Mouse (Mus musculus) forebrain, embryonic 15.5 days (tissue): Measurements from ENCODE around the gene Emx1. TPM values are rescaled to one million over a fixed set of nuclear protein-coding genes. Genes with fewer than 3 reads are reported as not detected.

Experiments used
- ATAC-seq: fragments of 200-750 bp; cut with Nextera tagmentation; replicated peaks from 2 replicates; pipeline ENCODE4 v1.8.0; 2017; ENCODE audit warnings: mild to moderate bottlenecking, moderate TSS enrichment, moderate library complexity
- H3K27ac ChIP-seq: fragments of 300-500 bp; sonication (generic); replicated peaks from 2 replicates; pipeline ENCODE4 v1.5.1; 2015; ENCODE audit warnings: mild to moderate bottlenecking, inconsistent platforms
- H3K27me3 ChIP-seq: fragments of 300-500 bp; sonication (generic); 2 replicates; pipeline ENCODE4 v1.6.1; 2015; ENCODE audit warnings: inconsistent platforms
- H3K36me3 ChIP-seq: fragments of 300-500 bp; sonication (generic); 2 replicates; pipeline ENCODE4 v1.6.1; 2015; ENCODE audit warnings: mild to moderate bottlenecking, inconsistent platforms
- H3K4me1 ChIP-seq: fragments of 300-500 bp; sonication (generic); 2 replicates; pipeline ENCODE4 v1.6.1; 2015; ENCODE audit warnings: inconsistent platforms
- H3K4me2 ChIP-seq: fragments of 300-500 bp; sonication (generic); replicated peaks from 2 replicates; pipeline ENCODE4 v1.6.1; 2015; ENCODE audit warnings: mild to moderate bottlenecking, inconsistent platforms
- H3K4me3 ChIP-seq: fragments of 300-500 bp; sonication (generic); 2 replicates; pipeline ENCODE4 v1.5.1; 2015; ENCODE audit warnings: mild to moderate bottlenecking, inconsistent platforms
- H3K9ac ChIP-seq: fragments of 300-500 bp; sonication (generic); replicated peaks from 2 replicates; pipeline ENCODE4 v1.6.1; 2015; ENCODE audit warnings: mild to moderate bottlenecking, inconsistent platforms
- H3K9me3 ChIP-seq: fragments of 300-500 bp; sonication (generic); 2 replicates; pipeline ENCODE4 v1.6.1; 2016; ENCODE audit warnings: inconsistent platforms
- WGBS: fragments of 180-500 bp; shearing (Covaris S2); methylation state at CpG from one replicate; pipeline ENCODE4 v1.1.7; 2015; ENCODE audit warnings: mixed read lengths; 5-methylcytosine and 5-hydroxymethylcytosine counted together
- polyA plus RNA-seq: library from polyadenylated mRNA; unstranded; fragments of >200 nt; fragmentation: Nextera tagmentation; extraction: Ambion mirVana; gene quantifications from 2 replicates; pipeline ENCODE4 v1.2.1, GENCODE M21; 2015

Emx1 gene
- polyA plus RNA-seq, 1 experiment from 2014 or later, result 68.9 TPM

DNA sequence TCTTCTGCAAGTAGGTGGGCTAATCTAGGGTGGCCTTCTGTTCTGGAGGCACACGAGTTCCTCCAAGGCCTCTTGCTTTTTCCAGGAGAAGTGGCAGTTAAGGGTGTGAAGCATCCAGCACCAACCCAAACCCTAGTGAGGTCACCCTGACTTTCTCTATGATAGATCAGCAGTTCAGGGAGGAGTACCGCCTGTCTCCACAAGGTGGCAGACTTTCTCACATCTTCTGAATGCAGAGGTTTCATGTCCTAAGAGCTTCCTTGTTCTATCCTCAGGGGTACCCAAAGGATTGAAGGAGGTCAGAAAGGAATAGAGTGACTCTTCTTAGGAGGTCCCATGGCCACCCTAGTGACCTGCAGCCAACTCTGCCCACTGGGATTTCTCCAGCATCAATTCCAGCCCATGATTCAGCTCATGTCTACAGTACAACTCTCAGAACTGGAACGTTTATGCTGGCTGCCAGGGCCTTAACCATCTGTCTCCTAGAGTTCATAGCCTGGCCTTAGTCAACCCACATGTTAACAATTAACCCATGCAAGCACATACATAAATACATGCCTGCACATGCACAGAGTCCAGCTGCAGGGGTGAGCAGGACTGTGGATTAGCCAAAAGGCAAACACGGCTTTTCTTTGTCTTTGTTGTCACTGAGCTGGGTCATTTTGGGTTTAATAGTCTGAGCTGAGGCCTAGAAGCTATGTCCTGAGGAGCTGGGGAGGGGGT, 26.9 kb upstream of the Emx1 start:
- ATAC-seq, result peak; percentile 17; the same call in 1 of the 2 replicates
- no peaks in the 10 kb centered on the region for H3K27me3 ChIP-seq
- no peak overlapping the region for H3K27ac ChIP-seq
- no peaks in the 10 kb centered on the region for H3K9me3 ChIP-seq
- H3K9ac ChIP-seq, result no peak overlapping the region
- no peak overlapping the region for H3K4me3 ChIP-seq
- H3K4me2 ChIP-seq, result no peak overlapping the region
- no peaks in the 10 kb centered on the region for H3K36me3 ChIP-seq
- 35% methylated on average over 4 of the region's 4 CpGs for WGBS
- H3K4me1 ChIP-seq, result peaks cover 9% of the 10 kb centered on the region

DNA sequence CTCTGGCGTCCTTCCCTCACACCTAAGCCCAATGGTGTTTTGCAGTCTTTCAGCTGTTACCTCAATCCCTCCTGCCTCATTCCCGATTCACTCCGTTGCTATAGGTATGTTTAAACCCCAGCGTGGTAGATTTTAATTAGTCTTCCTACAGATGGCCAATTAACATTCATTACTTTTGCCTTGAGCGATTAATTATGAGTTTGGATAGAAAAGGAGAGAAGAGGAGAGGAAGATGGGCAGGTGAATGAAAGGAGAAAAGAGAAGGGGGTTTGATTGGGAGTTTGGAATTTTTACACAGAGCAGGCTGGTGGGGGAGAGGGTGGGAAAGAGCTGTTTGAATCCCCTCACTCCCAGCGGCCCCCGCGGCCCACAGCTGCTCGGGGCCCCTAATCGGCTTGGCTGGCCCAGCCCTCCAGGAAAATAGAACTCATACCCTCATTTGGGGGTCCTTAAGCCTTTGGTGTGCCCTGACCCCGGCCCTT, 21.8 kb upstream of the Emx1 start:
- H3K27ac ChIP-seq, result peak overlapping the region; percentile 77
- no peaks in the 10 kb centered on the region for H3K9me3 ChIP-seq
- H3K27me3 ChIP-seq, result no peaks in the 10 kb centered on the region
- 6% methylated on average over 11 of the region's 11 CpGs for WGBS
- H3K9ac ChIP-seq, result peak overlapping the region; percentile 33
- peak overlapping the region; percentile 45 for H3K4me2 ChIP-seq
- peaks cover 15% of the 10 kb centered on the region for H3K4me1 ChIP-seq
- H3K36me3 ChIP-seq, result no peaks in the 10 kb centered on the region
- H3K4me3 ChIP-seq, result peak overlapping the region; percentile 24
- ATAC-seq, result peak; percentile 80

DNA sequence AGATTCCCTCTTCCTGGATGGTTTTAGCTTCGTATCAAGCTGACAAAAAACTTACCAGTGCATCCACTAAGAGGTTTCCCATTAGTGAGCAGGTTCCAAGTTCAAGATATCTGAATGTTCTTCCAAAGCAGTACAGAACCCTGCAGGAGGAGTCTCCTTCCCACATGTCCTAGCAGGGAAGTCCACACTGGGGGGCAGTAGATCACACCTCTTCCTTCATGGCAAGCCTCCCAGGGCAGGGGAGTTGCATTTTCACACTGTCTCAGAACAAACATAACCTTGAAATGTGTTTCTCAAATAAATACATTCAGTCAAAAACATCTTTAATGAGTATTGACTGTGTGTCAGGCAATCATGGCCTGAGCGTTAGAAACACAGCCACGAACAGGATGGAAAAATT, 7.7 kb upstream of the Emx1 start:
- no peaks in the 10 kb centered on the region for H3K9me3 ChIP-seq
- no peak overlapping the region for H3K4me3 ChIP-seq
- H3K36me3 ChIP-seq, result no peaks in the 10 kb centered on the region
- no peaks in the 10 kb centered on the region for H3K4me1 ChIP-seq
- 75% methylated on average over 3 of the region's 3 CpGs for WGBS
- H3K9ac ChIP-seq, result no peak overlapping the region
- no peak overlapping the region for H3K27ac ChIP-seq
- H3K4me2 ChIP-seq, result no peak overlapping the region
- no peaks in the 10 kb centered on the region for H3K27me3 ChIP-seq
- ATAC-seq, result no peak

DNA sequence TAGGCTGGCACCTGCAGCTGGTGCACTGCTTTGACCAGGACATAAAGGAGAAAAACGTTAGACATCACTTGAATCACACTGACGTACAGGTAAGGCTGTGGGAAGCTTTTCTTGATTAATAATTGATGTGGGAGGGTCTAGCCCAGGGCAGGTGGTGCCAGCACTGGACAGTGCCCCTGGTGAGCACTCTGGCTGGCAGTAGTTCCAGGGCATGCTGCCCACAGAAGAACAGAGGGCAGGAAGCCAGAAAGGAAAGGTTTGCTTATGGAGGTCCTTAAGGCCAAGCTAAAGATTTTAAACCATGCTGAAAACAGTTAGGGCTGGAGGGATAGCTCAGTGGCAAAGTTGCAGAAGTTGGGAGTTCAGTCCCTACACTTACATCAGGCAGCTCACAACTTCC, 7.2 kb upstream of the Emx1 start:
- Histone ChIP-seq H3K27me3 (no peaks in the 10 kb centered on the region), H3K9ac (no peak overlapping the region), H3K4me2 (no peak overlapping the region), H3K27ac (no peak overlapping the region), H3K4me3 (no peak overlapping the region), H3K4me1 (no peaks in the 10 kb centered on the region), H3K9me3 (no peaks in the 10 kb centered on the region), H3K36me3 (no peaks in the 10 kb centered on the region)
- 58% methylated on average over 2 of the region's 2 CpGs for WGBS
- no peak for ATAC-seq

DNA sequence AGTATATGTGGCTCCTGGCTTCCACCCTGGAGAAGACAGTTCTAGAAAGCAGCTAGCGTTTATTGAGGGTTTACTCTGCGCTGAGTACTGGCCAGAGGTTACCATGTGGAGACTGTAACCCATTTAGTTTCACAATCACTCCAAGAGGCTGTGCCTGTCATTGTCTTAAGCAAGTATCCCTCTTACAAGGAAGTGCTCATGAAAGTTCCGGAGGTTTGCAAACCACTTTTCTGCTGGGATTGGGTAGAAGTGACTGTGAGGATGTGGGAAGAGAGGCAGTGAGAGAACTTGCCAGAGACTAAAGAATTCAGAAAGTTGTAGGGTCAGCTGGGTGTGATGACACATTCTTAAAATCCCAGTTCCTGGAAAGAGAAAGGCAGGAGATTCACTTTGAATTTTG, 3.3 kb upstream of the Emx1 start:
- Histone ChIP-seq H3K9ac (no peak overlapping the region), H3K36me3 (no peaks in the 10 kb centered on the region), H3K4me1 (peaks cover 33% of the 10 kb centered on the region), H3K9me3 (no peaks in the 10 kb centered on the region), H3K27ac (no peak overlapping the region), H3K4me2 (no peak overlapping the region), H3K27me3 (no peaks in the 10 kb centered on the region), H3K4me3 (no peak overlapping the region)
- ATAC-seq, result no peak
- 60% methylated on average over 3 of the region's 3 CpGs for WGBS

DNA sequence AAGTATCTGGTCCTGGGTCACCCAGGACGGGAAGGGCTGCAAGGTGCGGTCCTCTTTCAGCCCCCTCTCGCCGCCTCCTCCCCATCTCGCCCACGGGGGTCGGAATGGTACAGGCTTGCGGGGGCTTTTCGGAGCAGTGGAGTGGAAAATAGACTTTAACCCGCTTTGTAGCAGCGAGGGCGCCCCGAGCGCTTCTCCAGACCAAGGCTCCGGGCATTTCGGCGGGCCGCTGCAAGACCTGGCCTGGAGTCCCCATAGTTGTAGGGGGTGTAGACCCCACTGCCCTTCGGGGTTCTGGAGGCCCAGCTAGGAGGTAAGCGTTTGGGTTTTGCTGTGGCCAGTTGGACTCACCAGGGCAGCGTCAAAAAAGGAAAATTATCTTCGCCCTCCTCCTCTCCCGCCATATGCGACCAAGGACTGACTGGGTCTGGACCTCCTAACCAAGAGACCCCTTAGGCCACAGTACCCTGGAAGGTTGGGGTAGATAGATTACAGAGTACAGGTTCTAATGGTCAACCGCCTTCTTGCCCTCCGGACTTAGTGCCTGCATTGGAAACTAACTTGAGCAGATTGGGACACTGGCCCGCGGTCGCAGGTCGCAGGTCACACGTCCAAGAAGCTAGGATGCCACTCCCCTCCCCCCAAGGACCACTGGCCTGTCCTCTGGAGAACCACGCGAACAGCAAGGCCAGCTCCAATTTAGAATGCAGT, 1.1 kb upstream of the Emx1 start:
- WGBS, result 4% methylated on average over 33 of the region's 33 CpGs
- Histone ChIP-seq H3K4me3 (peak overlapping the region; percentile 58), H3K9me3 (no peaks in the 10 kb centered on the region), H3K4me1 (peaks cover 48% of the 10 kb centered on the region), H3K4me2 (peak overlapping the region; percentile 54), H3K27me3 (no peaks in the 10 kb centered on the region), H3K9ac (peak overlapping the region; percentile 72; the same call in 1 of the 2 replicates), H3K27ac (no peak overlapping the region; the same call in 1 of the 2 replicates), H3K36me3 (no peaks in the 10 kb centered on the region)
- ATAC-seq, result no peak

DNA sequence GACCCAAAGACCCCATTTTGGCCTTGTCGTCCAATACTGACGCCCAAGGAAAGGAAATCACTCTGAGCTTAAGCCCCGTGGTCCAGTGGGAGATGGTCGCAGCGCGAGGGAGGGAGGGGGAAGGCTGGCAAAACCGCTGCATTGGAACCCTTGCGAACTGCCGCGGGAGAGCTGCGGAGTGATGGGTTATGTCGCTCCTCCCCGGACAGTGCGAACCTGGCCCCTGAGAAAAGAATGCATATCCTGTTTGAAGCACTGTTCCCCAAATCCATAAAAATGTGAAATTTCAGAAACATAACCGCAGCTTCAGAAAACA, 536 bp upstream of the Emx1 start:
- Histone ChIP-seq H3K36me3 (no peaks in the 10 kb centered on the region), H3K4me1 (peaks cover 53% of the 10 kb centered on the region), H3K9ac (peak overlapping the region; percentile 72), H3K9me3 (no peaks in the 10 kb centered on the region), H3K4me2 (peak overlapping the region; percentile 54), H3K27me3 (no peaks in the 10 kb centered on the region), H3K4me3 (peak overlapping the region; percentile 58), H3K27ac (peak overlapping the region; percentile 86; the same call in 1 of the 2 replicates)
- WGBS, result 3% methylated on average over 15 of the region's 15 CpGs
- no peak for ATAC-seq

DNA sequence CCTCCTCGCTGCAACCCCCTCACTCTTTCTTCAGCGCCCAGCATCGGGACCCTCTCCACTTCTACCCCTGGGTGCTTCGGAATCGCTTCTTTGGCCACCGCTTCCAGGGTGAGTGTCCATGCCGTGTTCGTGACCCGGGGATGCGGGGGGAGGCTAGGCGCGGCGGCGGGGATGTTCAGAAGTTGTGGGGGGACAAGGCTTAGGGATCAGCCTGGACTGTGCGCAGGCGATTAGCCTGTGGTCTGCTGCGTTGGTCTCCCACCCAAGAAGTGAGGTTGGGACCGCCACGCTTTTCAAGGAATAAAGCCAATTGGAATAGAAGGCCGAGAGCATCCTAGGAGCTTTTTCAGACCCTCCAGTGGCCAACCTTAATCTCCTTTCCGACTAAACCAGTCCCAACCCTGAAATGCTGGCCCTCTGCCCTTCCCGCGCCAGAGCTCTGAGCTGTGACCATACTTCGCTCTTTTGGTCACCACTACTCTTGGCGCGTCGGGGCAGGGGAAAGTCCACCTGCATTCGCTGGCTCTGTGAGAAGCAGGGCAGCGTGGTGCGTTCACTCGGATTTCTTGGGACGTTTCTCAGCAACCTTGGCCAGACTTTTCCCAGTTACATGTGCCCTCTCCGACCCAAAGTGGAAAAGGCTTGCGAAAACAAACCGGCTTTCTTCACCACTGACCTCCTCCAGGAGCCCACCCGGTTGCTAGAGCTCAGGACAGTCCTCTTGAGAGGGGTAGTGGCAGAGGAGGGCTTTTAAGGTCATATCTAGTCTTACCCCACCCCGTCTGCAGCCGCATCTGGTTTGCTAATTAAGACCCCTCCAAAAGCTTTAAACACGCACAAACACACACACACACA, 1.2 kb downstream of the Emx1 start:
- H3K4me1 ChIP-seq, result peaks cover 70% of the 10 kb centered on the region
- peak overlapping the region; percentile 54 for H3K4me2 ChIP-seq
- H3K9ac ChIP-seq, result peak overlapping the region; percentile 72
- peak overlapping the region; percentile 86 for H3K27ac ChIP-seq
- peak overlapping the region; percentile 58 for H3K4me3 ChIP-seq
- H3K9me3 ChIP-seq, result no peaks in the 10 kb centered on the region
- peaks cover 8% of the 10 kb centered on the region for H3K27me3 ChIP-seq
- H3K36me3 ChIP-seq, result no peaks in the 10 kb centered on the region
- no peak for ATAC-seq
- under 1% methylated on average over 39 of the region's 39 CpGs for WGBS

DNA sequence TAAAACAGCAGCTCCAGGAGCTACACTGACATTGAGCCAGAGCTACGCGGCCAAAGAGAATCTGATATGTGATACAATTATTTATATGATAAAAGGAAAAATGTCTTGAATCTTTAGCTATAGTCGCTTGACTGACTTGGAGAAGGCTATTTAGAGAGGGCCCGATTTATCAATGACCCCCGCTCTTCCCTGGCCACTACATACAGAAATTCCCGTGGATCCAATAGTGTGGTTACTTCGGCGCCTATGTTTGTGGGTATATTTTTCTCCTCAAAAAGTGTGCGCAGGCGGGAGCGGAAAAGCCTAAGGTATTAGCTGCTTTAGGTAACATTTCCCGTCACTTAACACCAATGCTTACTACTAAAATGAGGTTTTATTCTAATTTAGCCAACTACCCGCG, 2.1 kb downstream of the Emx1 start:
- H3K36me3 ChIP-seq, result no peaks in the 10 kb centered on the region
- 4% methylated on average over 14 of the region's 14 CpGs for WGBS
- peak overlapping the region; percentile 86 for H3K27ac ChIP-seq
- peak overlapping the region; percentile 58 for H3K4me3 ChIP-seq
- peak overlapping the region; percentile 72 for H3K9ac ChIP-seq
- no peak for ATAC-seq
- H3K4me2 ChIP-seq, result peak overlapping the region; percentile 54
- H3K4me1 ChIP-seq, result peaks cover 79% of the 10 kb centered on the region
- H3K9me3 ChIP-seq, result no peaks in the 10 kb centered on the region
- H3K27me3 ChIP-seq, result peaks cover 8% of the 10 kb centered on the region

DNA sequence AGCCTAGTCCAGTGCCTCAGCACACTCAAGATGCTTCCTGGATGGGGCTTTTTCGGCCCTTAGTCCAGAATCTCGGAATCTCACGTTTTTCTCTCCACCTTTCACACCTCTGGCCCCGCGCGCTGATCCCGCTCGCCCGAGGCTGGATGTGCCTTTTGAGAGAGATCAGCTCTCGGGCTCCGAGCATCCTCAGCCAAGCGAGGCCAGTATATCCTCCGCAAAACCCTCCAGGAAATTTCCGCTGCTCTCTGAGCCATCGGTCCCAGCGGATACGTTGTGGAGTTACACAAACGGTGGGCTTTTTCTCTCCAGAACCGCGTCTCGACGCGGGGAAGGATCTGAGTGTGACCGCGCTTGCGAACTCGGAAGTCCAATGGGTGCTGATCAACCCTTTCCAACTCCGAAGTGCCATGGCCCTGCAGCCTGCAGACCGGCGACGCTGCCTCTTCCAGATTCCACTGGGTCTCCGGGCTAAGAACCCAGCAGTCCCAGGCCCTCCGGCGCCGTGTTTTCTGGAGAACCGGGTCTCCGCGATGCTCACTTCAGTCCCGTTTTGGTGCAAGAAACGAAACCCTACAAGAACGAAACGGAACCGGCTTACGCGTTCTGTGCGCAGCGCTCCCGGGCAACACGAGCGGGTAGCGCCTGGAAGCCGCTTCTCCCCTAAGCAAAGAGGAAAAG, 2.8 kb downstream of the Emx1 start:
- Histone ChIP-seq H3K4me3 (peak overlapping the region; percentile 58), H3K27me3 (peaks cover 8% of the 10 kb centered on the region), H3K36me3 (no peaks in the 10 kb centered on the region), H3K4me1 (peaks cover 85% of the 10 kb centered on the region), H3K27ac (peak overlapping the region; percentile 86), H3K9me3 (no peaks in the 10 kb centered on the region), H3K9ac (peak overlapping the region; percentile 72), H3K4me2 (peak overlapping the region; percentile 54)
- WGBS, result under 1% methylated on average over 52 of the region's 52 CpGs
- ATAC-seq, result no peak

DNA sequence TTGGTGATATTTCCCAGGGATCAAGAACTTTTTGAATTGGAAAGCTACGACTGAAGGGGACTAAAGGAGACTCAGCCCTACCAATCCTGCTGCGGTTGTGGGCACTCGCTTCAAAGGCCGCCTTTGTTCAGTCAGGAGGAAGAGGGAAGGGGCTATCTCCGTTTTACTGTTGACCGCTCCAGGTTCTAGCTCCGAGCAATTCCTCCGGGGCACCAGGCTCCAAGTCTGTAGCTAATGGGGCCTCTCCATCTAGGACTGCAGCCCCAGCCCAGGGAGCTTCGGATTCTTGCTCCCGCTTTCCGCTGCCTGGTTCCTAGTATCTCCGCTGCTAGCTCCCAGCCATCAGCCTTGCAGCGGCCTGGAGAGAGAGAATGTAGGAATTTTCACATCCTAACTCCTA, 3.4 kb downstream of the Emx1 start:
- peak overlapping the region; percentile 86 for H3K27ac ChIP-seq
- H3K4me2 ChIP-seq, result peak overlapping the region; percentile 54
- peak overlapping the region; percentile 72 for H3K9ac ChIP-seq
- peaks cover 85% of the 10 kb centered on the region for H3K4me1 ChIP-seq
- H3K9me3 ChIP-seq, result no peaks in the 10 kb centered on the region
- H3K36me3 ChIP-seq, result no peaks in the 10 kb centered on the region
- peak overlapping the region; percentile 58 for H3K4me3 ChIP-seq
- no peak for ATAC-seq
- peaks cover 8% of the 10 kb centered on the region for H3K27me3 ChIP-seq
- WGBS, result 3% methylated on average over 13 of the region's 13 CpGs
